Mouse (Mus musculus) adrenal gland, adult 8-10 months (tissue): ENCODE results near the gene Crlf3. TPM values are rescaled to one million over a fixed set of nuclear protein-coding genes. Genes with fewer than 3 reads are reported as not detected.

ENCODE experiments used
- DNase-seq: peaks from one replicate; pipeline ENCODE4 v3.0.0; 2022
- total RNA-seq, 4 experiments: library from RNA; stranded (reverse); gene quantifications; 2 replicates each; pipeline ENCODE4 v1.2.4; 2022

Gene Crlf3
- 10 to 100 TPM; 15.7 to 30.6 (median 22.2) TPM for total RNA-seq

- peak; percentile 88 for DNase-seq
Measured at GRCm38 (mm10) chr11:80080826-80081728, at the start of gene Crlf3. Gene Crlf3 (minus strand): TSS chr11:80080991.

GRCm38 (mm10) chr11:80116411-80116810 is 35.6 kb upstream of the Crlf3 start:
- no peak for DNase-seq

GRCm38 (mm10) chr11:80104407-80104806 is 23.6 kb upstream of the Crlf3 start:
- no peak for DNase-seq

DNA sequence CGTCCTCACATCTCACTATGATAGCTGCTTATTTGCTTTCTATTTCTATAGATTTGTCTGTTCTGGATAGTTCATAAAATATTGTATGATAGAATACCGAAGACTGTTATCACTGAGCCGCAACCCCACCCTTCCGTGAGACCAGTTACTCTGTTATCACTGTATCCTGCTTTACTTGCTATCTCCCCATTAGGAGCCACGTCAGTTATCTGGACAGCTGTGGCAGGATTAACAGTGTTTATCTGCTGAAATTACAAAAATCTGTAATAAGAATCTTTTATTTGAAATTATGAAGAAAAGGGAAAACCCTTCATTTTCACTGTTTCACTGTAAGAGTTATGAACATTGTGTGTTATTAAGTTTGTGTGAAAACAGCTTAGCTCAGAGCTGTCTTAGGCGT is 20.5 kb upstream of the Crlf3 start:
- no peak for DNase-seq

GRCm38 (mm10) chr11:80098444-80099056 is 17.8 kb upstream of the Crlf3 start:
- no peak for DNase-seq

DNA sequence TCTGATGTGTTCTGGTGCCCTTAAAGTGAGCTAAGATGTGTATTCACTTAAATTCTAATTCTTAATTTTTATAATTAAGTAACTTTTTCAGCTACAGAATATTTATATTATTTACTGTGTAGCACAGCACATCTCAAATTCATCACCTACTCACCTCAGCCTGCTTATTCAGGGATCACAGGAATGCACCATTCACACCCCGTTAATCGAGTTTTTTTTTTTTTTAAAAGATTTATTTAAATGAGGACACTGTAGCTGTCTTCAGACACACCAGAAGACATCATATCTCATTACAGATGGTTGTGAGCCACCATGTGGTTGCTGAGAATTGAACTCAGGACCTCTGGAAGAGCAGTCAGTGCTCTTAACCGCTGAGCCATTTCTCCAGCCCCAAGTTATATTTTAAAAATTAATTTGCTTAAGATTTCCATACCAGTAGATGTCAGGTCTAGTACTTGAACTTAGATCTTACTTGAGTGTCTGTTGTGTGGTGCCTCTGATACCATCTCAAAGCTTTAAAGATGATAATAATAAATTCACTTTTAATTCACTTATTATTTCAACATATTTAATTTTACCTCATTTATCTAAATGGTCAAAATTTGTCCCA is 9.9 kb upstream of the Crlf3 start:
- DNase-seq, result no peak

- DNase-seq, result no peak
Measured at GRCm38 (mm10) chr11:80089817-80090214, 9.0 kb upstream of the Crlf3 start.

- peak; percentile 76 for DNase-seq
Measured at GRCm38 (mm10) chr11:80088917-80089816, 8.4 kb upstream of the Crlf3 start, which contains the start of gene Atad5. Gene Atad5 (plus strand): TSS chr11:80089400.

DNA sequence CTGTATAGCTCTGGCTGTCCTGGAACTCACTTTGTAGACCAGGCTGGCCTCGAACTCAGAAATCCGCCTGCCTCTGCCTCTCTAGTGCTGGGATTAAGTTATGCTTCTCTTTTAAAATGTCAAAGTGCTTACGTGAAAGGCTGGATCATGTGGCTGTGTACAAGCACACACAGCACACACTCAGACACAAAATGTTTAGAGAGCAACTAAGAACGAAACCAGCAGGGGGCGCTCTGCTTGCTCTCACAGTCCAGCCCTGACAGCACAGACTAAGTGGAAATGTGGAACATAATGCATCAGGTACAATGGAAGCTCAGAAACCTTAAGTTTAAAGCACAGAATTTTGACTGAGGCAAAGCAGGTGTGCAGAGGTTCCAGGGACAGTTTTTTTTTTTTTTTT is 6.1 kb upstream of the Crlf3 start:
- peak; percentile 68 for DNase-seq

- no peak for DNase-seq
Measured at GRCm38 (mm10) chr11:80085356-80086055, 4.7 kb upstream of the Crlf3 start.

DNA sequence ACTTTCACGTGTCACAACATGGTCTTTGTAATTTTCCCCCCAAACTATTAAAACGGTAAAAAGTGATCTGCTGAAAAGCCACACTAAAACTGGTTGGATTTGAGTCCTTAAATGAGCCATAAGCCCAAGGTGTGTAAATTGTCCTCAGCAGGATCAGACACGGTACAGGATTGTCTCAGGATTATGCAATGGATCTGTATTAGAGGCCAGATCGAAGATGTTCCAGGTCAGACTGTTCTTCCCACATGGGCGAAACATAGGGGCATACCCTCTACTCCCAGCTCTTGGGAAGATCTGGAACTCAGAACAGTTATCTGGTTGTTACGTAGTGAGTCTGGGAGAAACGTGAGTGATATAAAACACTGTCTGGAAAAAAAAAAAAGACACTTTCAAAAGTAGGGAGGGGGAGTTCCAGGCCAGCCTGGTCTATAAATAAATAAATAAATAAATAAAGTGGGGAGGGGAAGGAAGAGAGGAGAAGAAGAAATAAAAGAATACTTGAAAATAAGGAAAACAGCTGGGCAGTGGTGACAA is 1.1 kb upstream of the Crlf3 start:
- DNase-seq, result no peak

DNA sequence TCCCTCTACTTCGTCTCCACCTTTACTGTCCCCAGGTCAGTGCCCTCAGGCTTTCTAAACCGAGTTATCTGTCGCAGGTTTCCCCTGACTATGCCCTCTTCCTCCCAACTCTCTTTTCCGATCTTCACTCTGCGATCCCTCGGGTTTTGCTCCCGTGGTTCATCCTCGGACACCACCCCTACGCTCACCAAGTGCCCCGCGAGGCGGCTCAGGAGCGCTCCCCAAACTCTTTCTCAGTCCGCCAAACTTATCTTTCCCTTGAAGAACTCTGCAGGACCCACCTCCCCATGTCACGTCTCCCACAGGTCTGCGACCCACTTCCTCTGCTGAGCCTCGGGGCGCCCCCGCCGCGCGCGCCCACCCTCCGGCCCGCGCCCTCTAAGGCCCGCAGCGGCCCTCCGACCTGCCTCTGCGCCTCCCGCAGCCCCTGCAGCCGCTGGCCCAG is 388 bp downstream of the Crlf3 start:
- DNase-seq, result no peak

- DNase-seq, result no peak
Measured at GRCm38 (mm10) chr11:80079751-80080150, 1.0 kb downstream of the Crlf3 start.

GRCm38 (mm10) chr11:80078831-80079230 is 2.0 kb downstream of the Crlf3 start:
- no peak for DNase-seq

GRCm38 (mm10) chr11:80077784-80078545 is 2.8 kb downstream of the Crlf3 start:
- DNase-seq, result no peak

DNA sequence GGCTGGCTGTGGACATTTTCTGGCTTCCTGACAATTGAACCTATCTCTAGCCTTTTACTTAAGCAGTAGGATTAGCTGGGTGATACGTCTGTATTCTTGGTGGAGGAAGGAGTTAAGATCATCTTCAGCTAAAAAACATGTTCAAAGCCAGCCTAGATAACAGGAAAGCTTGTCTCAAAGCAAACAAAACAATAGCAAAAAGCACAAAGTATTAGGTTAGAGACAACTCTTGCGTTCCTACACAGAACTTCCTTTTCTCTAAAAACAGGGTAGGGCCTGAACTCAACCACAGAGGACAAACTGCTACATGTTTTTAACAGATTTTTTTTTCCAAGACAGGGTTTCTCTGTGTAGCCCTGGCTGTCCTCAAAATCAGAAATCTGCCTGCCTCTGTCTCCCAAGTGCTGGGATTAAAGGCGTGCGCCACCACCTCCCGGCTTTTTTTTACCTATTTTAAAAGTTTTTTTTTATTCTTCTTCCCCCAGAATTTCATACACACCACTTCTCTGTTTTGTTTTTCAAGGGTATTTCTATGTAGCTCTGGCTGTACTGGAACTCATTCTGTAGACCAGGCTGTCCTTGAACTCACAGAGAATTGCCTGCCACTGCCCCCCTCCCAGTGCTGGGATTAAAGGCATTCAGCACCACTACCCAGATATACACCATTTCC is 5.0 kb downstream of the Crlf3 start:
- DNase-seq, result no peak

DNA sequence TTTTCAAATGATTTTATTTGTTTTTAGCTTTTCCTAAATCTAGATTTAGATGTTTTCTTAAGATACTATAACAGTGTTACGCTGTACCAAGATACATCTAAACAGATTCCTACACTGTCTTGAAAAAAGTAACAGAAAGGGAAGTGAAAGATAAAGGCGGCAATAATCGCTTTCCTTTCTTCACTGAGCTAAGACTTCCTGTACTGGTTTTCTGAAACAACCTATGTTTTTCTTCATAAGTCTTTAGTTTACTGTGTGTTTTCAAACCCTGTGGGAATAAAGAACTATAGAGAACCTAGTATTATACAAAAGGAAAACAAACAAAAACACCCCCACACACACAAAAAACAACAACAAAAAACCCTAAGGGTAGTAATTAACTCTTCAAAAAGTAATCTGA is 8.4 kb downstream of the Crlf3 start:
- no peak for DNase-seq

DNA sequence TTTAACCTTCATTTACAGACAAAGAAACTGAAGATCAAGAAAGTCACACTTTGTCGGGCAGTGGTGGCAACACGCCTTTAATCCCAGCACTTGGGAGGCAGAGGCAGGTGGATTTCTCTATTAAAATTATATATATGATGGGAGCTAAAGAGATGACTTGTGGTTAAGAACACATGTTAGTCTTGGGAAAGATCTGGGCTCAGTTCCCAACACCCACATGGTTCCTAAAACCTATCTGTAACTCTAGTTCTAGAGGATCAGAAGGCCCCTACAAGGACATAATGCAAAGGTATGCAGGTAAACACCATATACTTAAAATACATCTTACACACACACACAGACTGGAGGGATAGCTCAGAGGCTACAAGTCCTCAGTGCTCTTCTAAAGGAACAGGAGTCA is 9.8 kb downstream of the Crlf3 start:
- DNase-seq, result no peak

DNA sequence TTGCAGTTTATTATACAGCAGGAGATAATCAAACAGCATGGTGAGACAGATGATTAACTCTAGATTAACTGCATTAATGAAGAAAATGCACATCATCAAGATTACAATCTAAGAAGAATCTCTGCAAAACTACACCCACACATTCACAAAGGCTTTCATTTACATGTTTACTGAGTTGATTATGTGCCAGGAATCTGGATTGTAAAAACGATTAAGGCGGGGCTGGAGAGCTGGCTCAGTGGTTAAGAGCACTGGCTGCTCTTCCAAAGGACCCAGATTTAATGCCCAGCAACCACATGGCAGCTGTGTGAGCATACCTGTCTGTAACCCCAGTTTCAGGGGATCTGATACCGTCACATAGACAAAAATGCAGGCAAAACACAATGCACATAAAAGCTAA is 11.0 kb downstream of the Crlf3 start:
- DNase-seq, result no peak

- DNase-seq, result no peak
Measured at GRCm38 (mm10) chr11:80067558-80067957, 13.2 kb downstream of the Crlf3 start.
